Mouse (Mus musculus): ENCODE results near the gene Ramp2. TPM values are rescaled to one million over a fixed set of nuclear protein-coding genes. Genes with fewer than 3 reads are reported as not detected.

The Ramp2 gene
- total RNA-seq, 2 experiments from 2014 or later: 69.8 to 97.1 TPM

GRCm38 (mm10) chr11:101262272-101262967 is 16.6 kb downstream of the Ramp2 start:
- intact Hi-C loops (cut with DNase I; ENCODE audit: low total_unique reads): no loop called here
- DNase-seq: no peak

GRCm38 (mm10) chr11:101263138-101263988 is 17.5 kb downstream of the Ramp2 start:
- intact Hi-C loops (cut with DNase I; ENCODE audit: low total_unique reads): no loop called here
- no peak for DNase-seq

GRCm38 (mm10) chr11:101263989-101264280 is 18.1 kb downstream of the Ramp2 start:
- intact Hi-C loops (cut with DNase I; ENCODE audit: low total_unique reads): no loop called here
- no peak for DNase-seq

DNA sequence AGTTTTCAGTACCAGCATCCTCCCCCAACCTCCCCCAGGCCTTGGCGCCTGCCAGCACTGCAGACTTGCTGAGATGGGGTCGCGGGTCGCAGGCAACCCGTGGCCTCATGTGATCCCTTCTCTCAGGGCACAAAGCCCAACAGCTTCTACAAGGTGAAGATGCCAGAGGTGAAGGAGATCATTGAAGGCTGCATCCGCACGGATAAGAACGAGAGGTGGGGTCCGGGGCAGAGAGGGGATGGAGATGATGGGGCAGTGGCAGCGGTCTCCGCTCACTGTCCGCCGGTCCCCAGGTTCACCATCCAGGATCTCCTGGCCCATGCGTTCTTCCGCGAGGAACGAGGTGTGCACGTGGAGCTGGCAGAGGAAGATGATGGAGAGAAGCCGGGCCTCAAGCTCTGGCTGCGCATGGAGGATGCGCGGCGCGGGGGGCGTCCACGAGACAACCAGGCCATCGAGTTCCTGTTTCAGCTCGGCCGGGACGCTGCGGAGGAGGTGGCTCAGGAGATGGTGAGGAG is 19.2 kb downstream of the Ramp2 start:
- DNase-seq: no peak
- intact Hi-C loops (cut with DNase I; ENCODE audit: low total_unique reads): no loop called here

DNA sequence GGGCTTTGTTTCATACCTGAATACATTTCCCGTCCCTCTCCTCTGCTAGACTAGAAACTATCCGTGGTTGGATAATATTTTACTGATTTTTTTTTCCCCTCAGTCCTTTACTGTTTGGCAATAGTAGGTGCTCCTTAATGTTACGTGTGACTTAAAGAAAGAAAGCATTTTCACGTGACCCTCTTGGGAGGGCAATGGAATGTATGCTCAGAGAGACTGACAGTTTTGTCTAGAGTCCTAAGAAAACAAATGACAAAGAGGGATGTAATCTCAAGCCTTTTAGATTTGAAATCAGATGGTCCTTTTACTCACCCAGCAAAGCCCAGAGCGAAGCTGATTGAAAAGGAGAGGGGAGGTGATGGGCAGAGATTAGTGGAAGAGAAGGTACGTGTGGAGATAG is 20.1 kb downstream of the Ramp2 start:
- no peak for DNase-seq
- intact Hi-C loops (cut with DNase I; ENCODE audit: low total_unique reads): no loop called here

DNA sequence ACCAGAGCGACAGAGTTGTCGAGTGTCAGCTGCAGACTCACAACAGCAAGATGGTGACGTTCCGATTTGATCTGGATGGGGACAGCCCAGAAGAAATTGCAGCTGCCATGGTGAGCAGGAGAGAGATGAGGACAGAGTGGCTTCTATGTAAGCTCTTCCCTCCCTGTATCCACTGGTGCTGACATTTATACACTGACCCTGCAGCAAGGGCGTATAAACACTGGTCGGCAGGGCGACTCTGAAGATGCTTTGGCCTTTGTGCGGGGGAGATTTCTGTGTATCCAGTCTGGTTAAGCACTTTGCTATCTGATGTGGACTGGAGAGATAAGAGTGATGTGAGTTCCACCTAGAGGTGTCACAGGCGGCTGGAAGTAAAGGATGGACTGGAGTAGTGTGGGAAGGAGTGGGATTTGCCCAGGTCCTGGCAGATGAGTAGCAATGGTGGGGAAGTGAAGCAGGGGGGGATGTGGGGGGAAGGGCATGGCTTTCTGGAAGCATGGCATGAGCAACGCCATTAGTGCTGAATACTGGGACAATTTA is 23.8 kb downstream of the Ramp2 start:
- intact Hi-C loops (cut with DNase I; ENCODE audit: low total_unique reads): no loop called here
- DNase-seq: no peak

DNA sequence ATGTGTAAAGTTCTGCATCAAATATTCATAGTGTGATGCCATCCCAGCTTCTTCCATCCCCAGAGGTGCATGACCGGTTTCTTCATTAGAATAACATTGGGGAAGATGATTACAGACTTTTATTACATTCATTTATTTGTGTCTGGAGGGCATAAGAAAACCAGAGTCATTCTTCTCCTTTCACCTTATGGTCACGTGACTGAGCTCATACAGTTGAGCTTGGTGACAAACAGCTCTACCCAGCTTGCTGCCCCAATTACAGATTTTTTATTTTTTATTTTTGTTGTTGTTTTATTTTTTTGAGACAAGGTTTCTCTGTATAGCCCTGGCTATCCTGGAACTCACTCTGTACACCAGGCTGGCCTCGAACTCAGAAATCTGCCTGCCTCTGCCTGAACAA is 26.6 kb downstream of the Ramp2 start:
- intact Hi-C loops (cut with DNase I; ENCODE audit: low total_unique reads): no loop called here
- no peak for DNase-seq

DNA sequence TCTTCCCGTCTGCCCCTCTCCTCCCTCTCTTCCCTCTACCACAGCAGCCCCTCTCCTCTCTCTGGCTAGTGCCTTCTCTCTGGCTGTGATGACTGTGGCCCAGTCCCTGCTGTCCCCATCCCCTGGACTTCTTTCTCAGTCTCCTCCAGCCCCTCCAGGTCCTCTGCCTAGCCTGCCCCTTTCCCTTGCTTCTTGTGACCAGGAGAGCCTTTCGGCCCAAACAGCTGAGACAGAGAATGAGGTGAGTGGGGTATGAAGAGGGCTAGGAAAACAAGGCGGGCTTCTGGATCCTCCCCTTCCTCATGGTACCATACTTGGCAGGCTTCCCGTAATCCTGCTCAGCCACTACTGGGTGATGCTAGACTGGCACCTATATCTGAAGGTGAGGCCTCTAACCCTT is 29.5 kb downstream of the Ramp2 start:
- intact Hi-C loops (cut with DNase I; ENCODE audit: low total_unique reads): no loop called here
- DNase-seq: no peak

DNA sequence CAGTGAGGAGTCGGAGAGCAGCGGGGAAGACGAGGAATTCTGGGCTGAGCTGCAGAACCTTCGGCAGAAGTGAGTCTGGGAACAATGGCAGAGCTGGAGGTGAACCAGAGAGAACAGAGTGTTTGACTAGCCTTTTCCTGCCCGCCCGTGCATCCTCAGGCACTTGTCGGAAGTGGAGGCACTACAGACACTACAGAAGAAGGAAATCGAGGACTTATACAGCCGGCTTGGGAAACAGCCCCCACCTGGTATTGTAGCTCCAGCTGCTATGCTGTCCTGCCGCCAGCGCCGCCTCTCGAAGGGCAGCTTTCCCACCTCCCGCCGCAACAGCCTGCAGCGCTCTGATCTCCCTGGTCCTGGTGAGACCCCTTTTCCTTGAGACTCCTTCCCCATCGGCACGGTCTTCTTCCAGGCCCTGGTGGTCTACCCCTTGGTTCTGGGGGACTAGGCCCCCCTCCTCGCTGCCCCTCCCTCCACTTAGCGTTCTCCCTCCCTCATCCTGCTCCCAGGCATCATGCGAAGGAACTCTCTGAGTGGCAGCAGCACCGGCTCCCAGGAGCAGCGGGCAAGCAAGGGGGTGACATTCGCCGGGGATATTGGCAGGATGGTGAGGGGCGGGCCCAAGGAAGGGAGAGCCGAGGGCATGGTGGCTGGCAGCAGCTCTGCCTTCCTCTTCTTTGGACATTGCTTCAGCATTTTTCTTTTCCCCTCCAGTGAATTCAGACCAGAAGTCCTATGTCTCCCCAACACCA is 30.7 kb downstream of the Ramp2 start:
- DNase-seq: no peak
- intact Hi-C loops (cut with DNase I; ENCODE audit: low total_unique reads): no loop called here

GRCm38 (mm10) chr11:101277381-101278222 is 31.8 kb downstream of the Ramp2 start:
- intact Hi-C loops (cut with DNase I; ENCODE audit: low total_unique reads): no loop called here
- DNase-seq: no peak

DNA sequence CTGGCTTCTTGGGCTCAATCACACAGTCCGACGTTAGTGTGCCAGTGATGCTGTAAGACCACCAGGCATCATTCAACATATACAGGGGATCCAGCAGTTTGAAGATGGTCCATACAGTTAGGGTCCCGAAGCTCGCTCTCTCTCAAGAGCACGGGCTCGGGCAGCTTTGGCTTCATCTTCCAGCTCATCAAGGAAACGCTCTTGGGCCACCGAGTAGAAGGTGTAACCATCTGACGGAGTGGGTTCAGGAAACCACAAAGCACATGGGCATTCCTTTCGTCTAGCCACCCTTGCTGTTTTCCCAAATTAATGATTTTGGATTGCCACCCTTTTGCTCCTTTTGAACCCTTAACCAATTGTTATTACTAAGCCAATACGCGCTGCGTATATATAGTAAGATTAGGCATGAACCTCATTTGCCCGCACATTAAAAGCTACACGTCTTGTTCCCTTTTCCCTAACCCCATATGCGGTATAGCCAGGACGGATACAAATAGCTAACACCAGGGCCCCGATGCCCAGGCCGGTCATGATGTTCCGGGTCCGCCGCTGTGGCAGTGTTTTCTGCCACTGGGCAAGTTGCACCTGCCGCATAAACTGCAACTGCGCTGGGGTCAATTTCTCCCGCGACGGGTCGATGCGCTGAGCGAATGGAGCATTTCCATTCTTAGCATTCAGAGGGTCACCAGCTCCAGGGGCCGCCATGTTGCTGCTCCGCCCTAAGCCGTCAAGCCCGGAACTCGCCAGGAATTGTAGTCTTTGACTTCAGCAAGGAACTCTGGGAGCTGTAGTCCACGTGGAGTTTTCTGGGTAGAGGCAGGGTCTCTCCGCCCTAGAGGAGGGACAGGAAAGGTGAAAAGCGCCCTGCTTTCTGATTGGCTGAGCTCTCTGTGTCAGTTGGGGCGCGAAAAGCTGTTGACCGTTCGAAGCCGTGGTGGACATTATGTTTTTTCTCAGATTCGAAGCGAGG is 32.7 kb downstream of the Ramp2 start, which contains the start of the genes Cntd1 and Coa3:
Gene Cntd1 (plus strand): TSS at position 790 of the 970 bp plus-strand sequence.
Gene Coa3 (minus strand): TSS at position 892 of the 970 bp plus-strand sequence.
- intact Hi-C loops (cut with DNase I; ENCODE audit: low total_unique reads): no loop called here
- DNase-seq: peak; percentile 82

DNA sequence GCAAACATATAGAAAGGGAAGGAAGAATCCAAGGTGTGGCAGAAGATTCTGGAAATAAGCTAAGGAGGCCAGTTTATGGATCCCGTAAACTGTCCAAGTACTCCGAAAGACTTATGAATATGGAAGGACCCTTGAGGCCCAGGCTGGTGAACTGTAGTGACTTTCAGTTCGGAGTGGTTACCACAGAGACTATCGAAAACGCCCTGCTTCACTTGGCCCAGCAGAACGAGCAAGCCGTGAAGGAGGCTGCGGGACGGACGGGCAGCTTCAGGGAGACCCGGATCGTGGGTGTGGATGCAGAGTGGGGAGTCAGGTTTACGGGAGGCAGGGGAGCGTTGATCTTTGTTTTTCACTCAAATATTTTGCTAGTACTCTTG is 33.4 kb downstream of the Ramp2 start:
- no peak for DNase-seq
- intact Hi-C loops (cut with DNase I; ENCODE audit: low total_unique reads): no loop called here

DNA sequence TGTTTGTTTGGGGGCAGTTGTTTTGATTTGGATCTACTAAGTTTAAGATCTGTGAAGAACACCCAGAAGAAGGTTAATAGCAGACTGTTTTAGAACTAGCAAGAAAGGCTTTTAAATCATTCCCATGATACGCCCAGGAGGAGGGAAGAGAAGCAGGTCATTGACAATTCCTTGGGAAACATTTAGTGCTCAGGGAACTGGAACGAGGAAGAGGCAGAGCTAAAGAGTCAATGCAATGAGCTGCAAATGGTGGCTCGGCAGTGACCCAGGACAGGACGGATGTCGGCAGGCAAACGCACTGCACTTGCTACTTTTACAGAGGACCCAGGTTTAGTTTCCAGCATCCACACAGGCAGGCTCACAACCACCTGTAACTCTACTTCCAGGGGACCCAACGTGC is 35.0 kb downstream of the Ramp2 start:
- intact Hi-C loops (cut with DNase I; ENCODE audit: low total_unique reads): no loop called here
- no peak for DNase-seq

DNA sequence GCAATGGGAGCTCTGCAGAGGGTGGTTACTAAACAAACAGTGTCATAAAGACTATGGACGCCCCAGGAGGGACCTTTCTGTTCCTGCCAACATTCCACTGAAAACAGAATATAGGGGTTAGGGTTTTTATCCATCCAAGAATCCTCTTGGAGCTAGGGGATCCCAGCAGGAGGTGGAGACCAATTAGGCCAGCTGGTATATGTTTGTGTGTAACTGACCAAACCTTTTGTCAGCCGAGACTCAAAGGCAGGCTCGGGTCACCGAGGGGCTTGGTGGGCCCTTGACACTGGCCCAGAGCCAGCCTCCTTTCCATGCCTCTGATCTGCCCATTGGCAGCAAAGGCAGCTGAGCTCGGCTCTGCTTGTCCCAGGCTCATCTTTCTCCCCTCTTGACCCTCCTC is 37.1 kb downstream of the Ramp2 start:
- intact Hi-C loops (cut with DNase I; ENCODE audit: low total_unique reads): no loop called here
- DNase-seq: no peak

GRCm38 (mm10) chr11:101283805-101284204 is 38.0 kb downstream of the Ramp2 start:
- no peak for DNase-seq
- intact Hi-C loops (cut with DNase I; ENCODE audit: low total_unique reads): no loop called here

GRCm38 (mm10) chr11:101287306-101287705 is 41.5 kb downstream of the Ramp2 start:
- intact Hi-C loops (cut with DNase I; ENCODE audit: low total_unique reads): no loop called here
- no peak for DNase-seq

DNA sequence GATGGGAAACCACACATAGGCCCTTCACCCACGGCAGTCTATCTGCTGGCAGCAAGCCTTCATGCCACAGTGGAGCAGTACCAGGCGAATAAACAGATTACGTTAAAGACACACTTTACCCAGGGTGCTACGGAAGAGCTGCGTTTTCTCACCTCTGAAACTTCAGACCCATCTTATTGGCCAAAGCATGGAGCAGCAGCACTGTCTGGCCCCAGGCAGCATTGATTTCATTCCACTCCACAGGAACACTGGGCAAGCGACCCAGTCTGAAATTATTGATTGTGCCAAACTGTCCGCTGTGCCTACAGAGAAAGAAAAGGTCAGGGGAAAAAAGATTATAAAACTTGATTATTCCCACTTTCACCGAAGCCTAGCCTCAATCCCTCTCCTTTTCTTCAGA is 45.4 kb downstream of the Ramp2 start:
- intact Hi-C loops (cut with DNase I; ENCODE audit: low total_unique reads): no loop called here
- DNase-seq: no peak

GRCm38 (mm10) chr11:101295191-101295590 is 49.4 kb downstream of the Ramp2 start:
- intact Hi-C loops (cut with DNase I; ENCODE audit: low total_unique reads): no loop called here
- no peak for DNase-seq
